Mouse (Mus musculus): Measurements from ENCODE around the gene Nol9. TPM values are rescaled to one million over a fixed set of nuclear protein-coding genes. Genes with fewer than 3 reads are reported as not detected.

The Nol9 gene
- polyA plus RNA-seq, 1 experiment from 2014 or later: 25.8 TPM

GRCm38 (mm10) chr4:152095937-152096910 lies 57.1 kb downstream of the Nol9 start:
- WGBS: 25% methylated on average over 27 of the region's 27 CpGs
- Histone ChIP-seq H3K27me3 (replicated peaks) (0 out of 2 replicates have a peak, but pooled peaks cover 4% of the 10 kb centered on the region), H3K4me1 (replicated peaks) (peaks cover 55% of the 10 kb centered on the region), H3K36me3 (no peaks in the 10 kb centered on the region), H3K27ac (ENCODE audit: poor library complexity, severe bottlenecking) (peak overlapping the region; percentile 70), H3K4me2 (peak overlapping the region; percentile 60), H3K9me3 (replicated peaks) (no peaks in the 10 kb centered on the region), H3K4me3 (peak overlapping the region; percentile 43), H3K9ac (peak overlapping the region; percentile 40)
- ATAC-seq (ENCODE audit: insufficient number of reproducible peaks, low FRiP score): peak; percentile 72

- Histone ChIP-seq H3K4me3 (peak overlapping the region; percentile 43), H3K9me3 (replicated peaks) (no peaks in the 10 kb centered on the region), H3K27me3 (replicated peaks) (0 out of 2 replicates have a peak, but pooled peaks cover 4% of the 10 kb centered on the region), H3K9ac (peak overlapping the region; percentile 40), H3K4me2 (peak overlapping the region; percentile 60), H3K4me1 (replicated peaks) (peaks cover 62% of the 10 kb centered on the region), H3K36me3 (peaks cover under 1% of the 10 kb centered on the region), H3K27ac (ENCODE audit: poor library complexity, severe bottlenecking) (peak overlapping the region; percentile 70)
- WGBS: 29% methylated on average over 6 of the region's 6 CpGs
- peak; percentile 16; the same call in 1 of the 2 replicates for ATAC-seq (ENCODE audit: insufficient number of reproducible peaks, low FRiP score)
Measured at GRCm38 (mm10) chr4:152096927-152097326, 57.8 kb downstream of the Nol9 start.

- Histone ChIP-seq H3K9me3 (replicated peaks) (no peaks in the 10 kb centered on the region), H3K36me3 (peaks cover 12% of the 10 kb centered on the region), H3K27me3 (replicated peaks) (0 out of 2 replicates have a peak, but pooled peaks cover 4% of the 10 kb centered on the region), H3K4me3 (peak overlapping the region; percentile 43), H3K4me2 (peak overlapping the region; percentile 60), H3K27ac (ENCODE audit: poor library complexity, severe bottlenecking) (peak overlapping the region; percentile 7; the same call in 1 of the 2 replicates), H3K4me1 (replicated peaks) (peaks cover 51% of the 10 kb centered on the region), H3K9ac (peak overlapping the region; percentile 40)
- ATAC-seq (ENCODE audit: insufficient number of reproducible peaks, low FRiP score): no peak
- WGBS: 21% methylated on average over 11 of the region's 11 CpGs
Measured at GRCm38 (mm10) chr4:152097911-152098799, 59.0 kb downstream of the Nol9 start.

GRCm38 (mm10) chr4:152100541-152100940 lies 61.4 kb downstream of the Nol9 start:
- no peak for ATAC-seq (ENCODE audit: insufficient number of reproducible peaks, low FRiP score)
- H3K4me3 ChIP-seq: no peak overlapping the region
- H3K36me3 ChIP-seq: peaks cover 32% of the 10 kb centered on the region
- peaks cover 49% of the 10 kb centered on the region for H3K4me1 ChIP-seq (replicated peaks)
- H3K9ac ChIP-seq: peak overlapping the region; percentile 30; the same call in 1 of the 2 replicates
- 0 out of 2 replicates have a peak, but pooled peaks cover 8% of the 10 kb centered on the region for H3K27me3 ChIP-seq (replicated peaks)
- no peaks in the 10 kb centered on the region for H3K9me3 ChIP-seq (replicated peaks)
- 55% methylated on average over 11 of the region's 11 CpGs for WGBS
- no peak overlapping the region for H3K4me2 ChIP-seq
- H3K27ac ChIP-seq (ENCODE audit: poor library complexity, severe bottlenecking): peak overlapping the region; percentile 70

GRCm38 (mm10) chr4:152101081-152101653 lies 62.0 kb downstream of the Nol9 start:
- H3K27ac ChIP-seq (ENCODE audit: poor library complexity, severe bottlenecking): peak overlapping the region; percentile 70
- peak overlapping the region; percentile 30; the same call in 1 of the 2 replicates for H3K4me2 ChIP-seq
- H3K9ac ChIP-seq: peak overlapping the region; percentile 30; the same call in 1 of the 2 replicates
- H3K4me3 ChIP-seq: no peak overlapping the region
- H3K27me3 ChIP-seq (replicated peaks): 0 out of 2 replicates have a peak, but pooled peaks cover 8% of the 10 kb centered on the region
- 53% methylated on average over 7 of the region's 7 CpGs for WGBS
- ATAC-seq (ENCODE audit: insufficient number of reproducible peaks, low FRiP score): no peak; the same call in 1 of the 2 replicates
- peaks cover 45% of the 10 kb centered on the region for H3K4me1 ChIP-seq (replicated peaks)
- H3K36me3 ChIP-seq: peaks cover 38% of the 10 kb centered on the region
- H3K9me3 ChIP-seq (replicated peaks): no peaks in the 10 kb centered on the region

GRCm38 (mm10) chr4:152101921-152102320 lies 62.8 kb downstream of the Nol9 start:
- Histone ChIP-seq H3K9me3 (replicated peaks) (no peaks in the 10 kb centered on the region), H3K9ac (no peak overlapping the region), H3K4me2 (no peak overlapping the region), H3K4me3 (no peak overlapping the region), H3K36me3 (peaks cover 45% of the 10 kb centered on the region), H3K27ac (ENCODE audit: poor library complexity, severe bottlenecking) (peak overlapping the region; percentile 59; the same call in 1 of the 2 replicates), H3K27me3 (replicated peaks) (0 out of 2 replicates have a peak, but pooled peaks cover 5% of the 10 kb centered on the region), H3K4me1 (replicated peaks) (peaks cover 43% of the 10 kb centered on the region)
- no peak for ATAC-seq (ENCODE audit: insufficient number of reproducible peaks, low FRiP score)
- 91% methylated on average over 16 of the region's 16 CpGs for WGBS

- H3K4me2 ChIP-seq: no peak overlapping the region
- no peak overlapping the region for H3K4me3 ChIP-seq
- ATAC-seq (ENCODE audit: insufficient number of reproducible peaks, low FRiP score): no peak
- WGBS: 37% methylated on average over 7 of the region's 7 CpGs
- H3K36me3 ChIP-seq: peaks cover 54% of the 10 kb centered on the region
- peaks cover 44% of the 10 kb centered on the region for H3K4me1 ChIP-seq (replicated peaks)
- no peak overlapping the region for H3K9ac ChIP-seq
- no peaks in the 10 kb centered on the region for H3K9me3 ChIP-seq (replicated peaks)
- H3K27me3 ChIP-seq (replicated peaks): 0 out of 2 replicates have a peak, but pooled peaks cover 5% of the 10 kb centered on the region
- no peak overlapping the region for H3K27ac ChIP-seq (ENCODE audit: poor library complexity, severe bottlenecking)
Measured at GRCm38 (mm10) chr4:152103025-152103424, 63.9 kb downstream of the Nol9 start.

GRCm38 (mm10) chr4:152106746-152107145 lies 67.6 kb downstream of the Nol9 start:
- H3K4me1 ChIP-seq (replicated peaks): peaks cover 19% of the 10 kb centered on the region
- no peak overlapping the region for H3K9ac ChIP-seq
- 0 out of 2 replicates have a peak, but pooled peaks cover 5% of the 10 kb centered on the region for H3K27me3 ChIP-seq (replicated peaks)
- no peaks in the 10 kb centered on the region for H3K9me3 ChIP-seq (replicated peaks)
- 61% methylated on average over 9 of the region's 9 CpGs for WGBS
- no peak overlapping the region for H3K27ac ChIP-seq (ENCODE audit: poor library complexity, severe bottlenecking)
- peaks cover 77% of the 10 kb centered on the region for H3K36me3 ChIP-seq
- H3K4me3 ChIP-seq: no peak overlapping the region
- ATAC-seq (ENCODE audit: insufficient number of reproducible peaks, low FRiP score): no peak
- peak overlapping the region; percentile 79; the same call in 1 of the 2 replicates for H3K4me2 ChIP-seq

- peak overlapping the region; percentile 41 for H3K4me3 ChIP-seq
- 19% methylated on average over 24 of the region's 24 CpGs for WGBS
- no peaks in the 10 kb centered on the region for H3K9me3 ChIP-seq (replicated peaks)
- peak overlapping the region; percentile 7; the same call in 1 of the 2 replicates for H3K27ac ChIP-seq (ENCODE audit: poor library complexity, severe bottlenecking)
- H3K36me3 ChIP-seq: peaks cover 77% of the 10 kb centered on the region
- H3K4me1 ChIP-seq (replicated peaks): peaks cover 16% of the 10 kb centered on the region
- peak overlapping the region; percentile 79 for H3K4me2 ChIP-seq
- peaks cover 10% of the 10 kb centered on the region; the same call in 1 of the 2 replicates for H3K27me3 ChIP-seq (replicated peaks)
- ATAC-seq (ENCODE audit: insufficient number of reproducible peaks, low FRiP score): peak; percentile 73
- H3K9ac ChIP-seq: peak overlapping the region; percentile 42
Measured at GRCm38 (mm10) chr4:152107493-152107892, 68.4 kb downstream of the Nol9 start.

GRCm38 (mm10) chr4:152107971-152108509 lies 68.9 kb downstream of the Nol9 start:
- ATAC-seq (ENCODE audit: insufficient number of reproducible peaks, low FRiP score): peak; percentile 92
- Histone ChIP-seq H3K36me3 (peaks cover 77% of the 10 kb centered on the region), H3K27me3 (replicated peaks) (peaks cover 11% of the 10 kb centered on the region; the same call in 1 of the 2 replicates)

More at GRCm38 (mm10) chr4:152107971-152108509, 68.9 kb downstream of the Nol9 start:
- Histone ChIP-seq H3K4me1 (replicated peaks) (peaks cover 16% of the 10 kb centered on the region), H3K9me3 (replicated peaks) (no peaks in the 10 kb centered on the region), H3K27ac (ENCODE audit: poor library complexity, severe bottlenecking) (peak overlapping the region; percentile 7; the same call in 1 of the 2 replicates), H3K9ac (peak overlapping the region; percentile 42), H3K4me2 (peak overlapping the region; percentile 79), H3K4me3 (peak overlapping the region; percentile 41)
- 19% methylated on average over 30 of the region's 30 CpGs for WGBS

Data from heart, embryonic 12.5 days (tissue).